Mouse (Mus musculus) kidney, adult 18-20 months (tissue): Measurements from ENCODE around the gene Kcnk13.

Experiments used
- DNase-seq: peaks from one replicate; pipeline ENCODE4 v3.0.0; 2021

Gene Kcnk13

DNA sequence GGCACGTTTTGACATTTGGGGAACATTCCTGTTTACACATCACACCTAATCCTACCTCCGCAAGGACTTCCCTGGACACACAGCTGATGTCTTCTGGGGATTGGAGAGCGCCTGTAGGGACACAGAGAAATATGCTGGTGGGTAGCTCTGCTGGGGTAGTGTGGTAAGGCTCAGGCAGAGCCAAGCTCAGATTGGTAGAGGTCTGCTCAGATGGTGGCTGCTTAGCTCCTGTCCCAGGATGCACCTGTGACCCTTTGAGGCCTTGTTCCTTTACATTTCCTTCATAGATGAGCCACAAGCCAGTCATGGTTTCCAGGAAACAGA lies 136.4 kb downstream of the Kcnk13 start:
- no peak for DNase-seq

DNA sequence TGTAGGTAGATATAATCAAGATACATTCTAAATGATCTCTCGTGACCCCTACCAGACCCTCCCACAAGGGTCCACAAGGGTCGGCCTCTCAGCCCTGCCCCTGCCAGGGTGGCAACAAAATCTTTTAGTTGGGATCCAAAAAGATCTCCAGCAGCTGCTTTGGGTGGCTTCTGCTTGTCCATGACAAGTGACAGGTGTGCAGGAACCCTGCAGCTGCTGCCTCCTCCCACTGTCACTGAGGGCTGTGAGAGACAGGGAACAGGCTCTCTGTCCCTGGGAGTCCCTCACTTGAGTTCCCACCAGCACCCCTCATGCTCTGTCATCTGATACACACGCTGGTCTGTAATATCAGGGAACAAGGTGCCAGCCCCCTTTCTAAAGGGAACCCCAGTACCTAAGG lies 137.4 kb downstream of the Kcnk13 start:
- no peak for DNase-seq

DNA sequence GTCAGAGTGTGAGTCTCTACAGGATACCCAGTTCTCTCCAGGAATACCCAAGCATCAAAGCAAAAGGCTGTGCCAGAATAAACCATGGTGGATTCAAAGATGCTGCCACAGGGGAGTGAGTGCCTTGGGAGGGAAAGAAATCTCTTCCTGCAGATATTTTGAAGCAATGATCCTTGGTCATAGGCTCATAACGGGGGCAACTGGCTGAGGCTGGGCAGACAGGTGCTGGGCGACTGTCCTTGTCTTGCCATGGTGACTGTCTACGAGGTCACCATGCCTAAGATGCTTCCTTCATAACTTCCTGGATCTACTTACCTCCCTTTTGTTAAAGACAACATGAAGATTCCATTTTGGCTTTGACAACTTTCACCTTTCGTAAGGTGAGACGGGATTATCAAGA lies 140.2 kb downstream of the Kcnk13 start:
- no peak for DNase-seq

DNA sequence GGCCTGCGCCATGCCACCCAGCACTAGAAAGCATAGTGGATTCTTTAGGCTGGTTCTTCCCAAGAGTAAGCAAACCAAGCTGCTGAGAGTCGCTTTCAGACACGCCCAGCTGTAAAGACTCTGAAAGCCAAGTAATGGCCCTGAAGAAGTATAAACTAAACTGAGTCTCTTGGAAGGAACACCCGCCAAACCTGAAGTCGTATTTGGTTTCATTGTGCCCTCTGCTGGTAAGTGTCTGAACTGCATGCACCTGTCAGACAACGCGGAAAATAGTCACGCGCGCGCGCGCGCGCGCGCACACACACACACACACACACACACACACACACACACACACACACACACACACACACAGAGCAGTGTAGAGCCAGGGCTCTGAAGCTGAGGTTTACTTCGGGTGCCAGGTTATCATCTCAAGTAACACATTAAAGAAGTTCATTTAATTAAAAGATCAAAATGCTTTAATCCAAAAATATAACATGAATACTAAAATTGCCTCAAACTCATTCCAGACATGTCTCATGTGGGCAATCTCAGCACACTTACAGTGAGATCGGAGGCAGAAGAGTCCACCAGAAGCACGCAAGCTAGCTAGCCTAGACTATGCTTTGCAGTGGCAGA lies 142.1 kb downstream of the Kcnk13 start:
- DNase-seq: peak; percentile 74

DNA sequence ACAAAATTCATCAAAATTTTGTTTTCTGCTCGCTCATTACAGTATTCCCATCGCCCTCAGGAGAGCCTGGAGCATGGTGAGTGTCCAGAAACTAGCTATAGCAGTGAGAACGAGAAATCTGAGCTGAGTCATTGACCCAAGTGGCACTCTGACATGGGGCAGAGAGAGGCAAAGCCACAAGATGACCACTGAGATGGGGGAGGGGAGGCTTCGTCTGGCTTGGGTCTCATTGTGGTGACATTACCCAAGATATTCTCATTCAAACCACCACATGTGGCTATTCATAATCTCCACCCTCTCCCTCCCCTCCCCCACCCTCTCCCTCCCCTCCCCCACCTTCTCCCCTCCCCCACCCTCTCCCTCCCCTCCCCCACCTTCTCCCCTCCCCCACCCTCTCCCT lies 143.1 kb downstream of the Kcnk13 start:
- DNase-seq: no peak

DNA sequence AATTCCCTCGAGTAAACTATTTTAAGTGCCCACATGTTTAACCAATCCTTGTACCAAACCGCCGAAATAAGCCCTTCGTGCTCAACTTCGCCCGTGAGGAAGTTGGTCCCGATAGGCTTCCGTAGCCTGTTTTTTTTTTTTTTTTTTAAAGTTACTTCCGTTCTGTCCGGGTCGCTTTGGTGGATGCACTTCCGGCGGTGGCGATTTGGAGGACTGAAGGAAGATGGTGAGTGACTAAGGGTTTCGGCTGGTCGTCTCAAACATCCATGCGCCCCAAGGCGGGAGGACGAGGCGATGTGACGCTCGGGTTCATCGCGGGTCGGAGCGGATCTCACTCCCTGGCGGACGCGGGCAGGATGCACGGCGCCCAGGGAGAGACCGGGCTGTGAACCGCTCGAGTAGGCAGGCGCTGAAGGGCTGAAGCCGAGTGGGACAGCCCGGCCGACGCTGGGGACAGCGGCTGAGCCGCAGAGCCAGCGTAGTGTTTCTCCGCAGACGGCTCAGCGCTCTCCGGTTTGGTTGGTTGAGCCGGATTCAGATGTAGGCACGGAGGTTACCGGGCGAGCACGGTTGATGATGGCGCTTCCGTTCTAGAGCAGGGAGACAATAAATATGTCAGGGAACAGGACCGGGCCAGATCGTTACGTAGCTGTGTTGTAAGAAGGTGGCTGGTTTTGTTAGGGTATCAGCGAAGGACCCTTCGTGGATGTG lies 145.8 kb downstream of the Kcnk13 start, which contains the start of gene Psmc1:
Gene Psmc1 (plus strand): TSS at position 169 of the 711 bp plus-strand sequence.
- DNase-seq: peak; percentile 85
